Mouse (Mus musculus) kidney, postnatal 36 days (tissue): ENCODE results near the gene Egr4.

ENCODE experiments used
- DNase-seq, 2 experiments: peaks; one replicate each; pipeline ENCODE4 v3.0.0; 2021 to 2022; ENCODE audit warnings: mixed read lengths in 2 of 2

Egr4 gene

DNA sequence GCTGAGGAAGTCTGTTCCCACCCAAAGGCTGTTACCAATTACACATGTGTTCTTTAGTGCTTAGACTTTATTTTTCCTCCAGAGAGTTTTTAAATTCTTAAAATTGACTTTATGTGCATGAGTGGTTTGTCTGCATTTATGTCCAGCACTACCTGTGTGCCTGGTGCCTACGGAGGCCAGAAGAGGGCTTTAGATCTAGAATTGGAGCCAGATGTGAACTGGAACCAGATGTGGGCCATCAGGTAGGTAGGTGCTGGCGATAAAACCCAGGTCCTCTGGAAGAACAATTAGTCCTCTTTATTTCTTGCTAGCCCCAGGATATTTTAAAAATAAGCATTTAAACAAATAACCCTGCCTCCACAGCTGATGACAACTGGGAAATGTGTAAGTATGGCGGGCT, 21.8 kb downstream of the Egr4 start:
- DNase-seq = no peak

DNA sequence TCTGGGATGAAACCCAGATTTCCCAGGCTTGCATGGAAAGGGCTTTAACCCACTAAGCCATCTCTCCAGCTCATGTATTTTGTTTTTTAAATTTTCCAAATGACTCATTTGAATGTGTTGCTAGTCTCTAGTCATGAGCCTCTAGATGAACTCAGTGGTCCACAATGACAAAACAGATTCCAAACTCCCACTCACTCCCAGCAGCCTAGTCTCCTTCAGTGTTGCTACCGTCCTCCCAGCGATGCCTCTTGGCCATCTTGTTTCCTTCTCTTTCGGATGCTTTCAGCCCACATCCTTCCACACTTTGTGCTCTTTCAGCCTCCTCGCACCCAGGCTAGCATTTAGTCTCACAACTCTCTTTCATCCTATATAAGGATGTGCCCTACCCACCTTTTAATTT, 23.1 kb downstream of the Egr4 start:
- DNase-seq = no peak

DNA sequence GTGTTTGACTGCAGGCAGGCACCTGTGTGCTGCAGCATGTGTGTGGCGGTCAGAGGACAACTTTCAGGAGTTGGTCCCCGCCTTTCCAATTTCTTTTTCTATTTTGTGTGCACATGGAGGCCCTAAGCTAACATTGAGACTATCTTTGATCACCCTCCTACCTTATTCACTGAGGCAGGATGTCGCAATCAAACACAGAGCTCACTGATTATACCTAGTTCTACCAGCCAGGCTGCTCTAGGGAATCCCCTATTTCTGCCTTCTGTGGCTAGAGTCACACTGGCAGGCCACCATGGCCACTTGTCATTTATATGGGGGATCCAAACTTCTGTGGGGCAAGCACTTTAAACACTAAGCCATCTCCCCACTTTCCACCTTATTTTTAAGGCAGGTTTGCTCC, 23.7 kb downstream of the Egr4 start:
- DNase-seq = no peak

DNA sequence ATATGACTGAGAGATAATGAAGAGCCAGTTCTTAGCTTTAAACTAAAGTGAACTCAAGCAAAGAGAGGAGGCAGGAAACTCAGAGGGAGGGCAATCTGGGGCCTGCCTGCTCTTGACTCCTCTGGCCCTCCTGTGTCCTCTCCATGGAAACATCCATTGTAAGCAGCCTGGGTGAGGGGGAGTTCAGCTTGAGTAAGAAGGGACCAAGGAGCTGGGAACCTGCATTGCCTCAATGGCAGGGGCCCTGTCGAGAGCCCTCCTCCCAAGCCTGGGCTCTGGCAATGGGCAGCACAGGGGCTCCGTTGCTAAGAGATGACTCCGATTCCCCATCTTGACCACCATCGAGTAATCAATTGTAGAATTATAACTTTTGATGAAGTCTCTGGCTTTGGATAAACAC, 24.9 kb downstream of the Egr4 start:
- DNase-seq = no peak

DNA sequence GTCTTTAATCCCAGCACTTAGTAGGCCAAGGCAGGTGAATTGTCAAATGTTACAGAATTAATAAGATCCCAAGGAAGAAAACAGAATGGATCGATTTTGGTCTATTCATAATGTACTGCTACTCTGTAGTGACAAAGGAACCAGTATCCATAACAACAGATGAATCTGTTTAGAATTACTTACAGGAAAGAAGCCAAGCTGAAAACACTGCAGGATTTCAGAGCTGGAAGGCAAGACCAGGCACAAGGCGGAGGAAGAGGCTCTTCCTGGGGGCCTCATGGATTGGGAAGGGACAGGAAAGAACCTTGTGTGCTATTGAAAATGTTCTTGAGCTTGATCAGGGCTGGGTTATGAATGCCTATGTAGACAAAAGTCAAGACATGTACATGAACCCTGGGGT, 27.7 kb downstream of the Egr4 start:
- no peak for DNase-seq

GRCm38 (mm10) chr6:85483843-85484721, 29.3 kb downstream of the Egr4 start:
- DNase-seq = no peak

GRCm38 (mm10) chr6:85480685-85481084, 32.7 kb downstream of the Egr4 start:
- peak in 1 of 2 experiments; percentile 40 for DNase-seq

- DNase-seq = no peak
These were observed 33.4 kb downstream of the Egr4 start for GRCm38 (mm10) chr6:85479979-85480378.

- DNase-seq = no peak
These were observed 35.0 kb downstream of the Egr4 start for GRCm38 (mm10) chr6:85478416-85478815.

- DNase-seq = peak in 1 of 2 experiments; percentile 49
These were observed 35.9 kb downstream of the Egr4 start for GRCm38 (mm10) chr6:85477366-85477917.

DNA sequence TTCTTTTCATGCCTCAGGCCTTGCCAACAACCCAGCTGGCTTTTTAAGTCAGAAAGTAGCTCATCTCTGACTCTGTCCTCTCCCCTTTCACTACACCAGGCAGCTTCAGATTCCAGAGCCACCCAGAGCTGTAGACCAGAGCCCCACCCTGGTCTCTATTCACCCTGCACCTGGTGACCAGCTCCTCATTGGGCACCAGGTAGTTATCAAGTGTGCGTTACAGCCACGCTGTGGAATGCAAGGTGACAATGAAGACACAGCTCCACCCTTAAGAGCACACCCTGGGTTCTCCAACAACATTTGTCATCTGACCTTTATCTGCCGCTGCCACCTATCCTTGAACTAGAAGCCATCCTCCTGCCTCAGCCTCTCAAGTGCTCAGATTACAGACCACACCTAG, 37.8 kb downstream of the Egr4 start:
- DNase-seq = no peak

DNA sequence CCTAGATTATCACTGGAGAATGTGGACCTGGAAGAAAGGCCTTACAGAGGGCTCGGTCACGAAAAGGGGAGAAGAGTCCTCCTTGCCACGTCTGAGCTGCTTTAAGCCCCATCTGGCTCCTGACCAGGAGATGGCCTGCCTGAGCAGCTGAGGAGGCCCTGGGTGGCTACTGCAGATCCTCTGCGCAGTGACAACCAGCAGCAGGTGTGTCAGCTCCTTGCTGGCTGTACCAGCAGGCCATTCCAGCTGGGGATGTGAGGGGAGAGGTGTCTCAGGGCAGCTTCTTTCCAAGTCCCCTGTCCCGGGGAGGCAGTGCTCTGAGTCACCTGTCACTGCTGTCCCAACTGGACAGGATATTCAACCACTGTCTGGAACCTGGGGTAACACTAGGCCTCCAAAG, 40.8 kb downstream of the Egr4 start:
- no peak for DNase-seq

DNA sequence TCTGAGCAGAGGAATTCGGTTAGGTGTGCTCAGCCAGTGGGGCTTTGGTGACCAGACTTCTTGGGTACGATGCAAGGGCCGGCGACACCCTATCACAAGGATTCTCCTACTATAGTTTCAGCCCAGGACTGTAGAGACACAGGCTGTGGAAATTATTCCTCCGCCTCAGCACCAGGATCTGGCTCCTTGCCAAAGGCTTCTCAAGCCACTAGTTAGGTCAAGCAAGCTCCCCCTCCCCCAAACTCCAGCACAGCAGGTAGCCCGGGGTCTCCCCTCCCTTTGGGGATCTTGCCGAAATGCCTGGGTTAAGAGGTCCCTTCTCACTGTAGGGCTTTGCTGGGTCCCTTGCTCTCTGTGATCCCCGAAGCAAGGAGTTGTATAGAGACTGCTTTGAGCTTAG, 41.4 kb downstream of the Egr4 start:
- DNase-seq = no peak

- no peak for DNase-seq
These were observed 43.5 kb downstream of the Egr4 start for GRCm38 (mm10) chr6:85469660-85470430.

DNA sequence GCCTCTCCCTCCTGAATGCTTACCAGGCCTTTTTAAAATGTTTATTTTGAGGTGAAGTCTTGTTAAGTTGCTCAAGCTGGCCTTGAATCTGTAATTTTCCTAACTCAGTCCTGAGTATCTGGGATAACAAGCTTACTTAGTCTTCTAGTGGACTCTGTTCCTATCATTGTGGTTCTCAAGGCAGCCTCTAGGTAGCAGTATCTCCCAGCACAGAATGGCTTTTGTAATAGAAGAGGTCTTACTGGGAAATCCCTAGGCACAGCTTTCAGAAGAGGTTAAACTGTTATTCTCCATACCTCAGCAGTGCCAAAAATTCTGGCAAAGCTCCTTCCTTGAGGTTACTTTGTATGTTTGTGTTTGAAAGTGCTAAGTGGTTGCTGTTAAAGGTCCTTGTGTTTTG, 48.0 kb downstream of the Egr4 start:
- no peak for DNase-seq
